Mouse (Mus musculus) skeletal muscle tissue, adult 2 months (tissue): Measurements from ENCODE around the gene Catsperz.

ENCODE experiments used
- DNase-seq: peaks from one replicate; pipeline ENCODE4 v3.0.0-alpha.2; 2012; ENCODE audit warnings: low read depth, low spot score

Gene Catsperz

DNA sequence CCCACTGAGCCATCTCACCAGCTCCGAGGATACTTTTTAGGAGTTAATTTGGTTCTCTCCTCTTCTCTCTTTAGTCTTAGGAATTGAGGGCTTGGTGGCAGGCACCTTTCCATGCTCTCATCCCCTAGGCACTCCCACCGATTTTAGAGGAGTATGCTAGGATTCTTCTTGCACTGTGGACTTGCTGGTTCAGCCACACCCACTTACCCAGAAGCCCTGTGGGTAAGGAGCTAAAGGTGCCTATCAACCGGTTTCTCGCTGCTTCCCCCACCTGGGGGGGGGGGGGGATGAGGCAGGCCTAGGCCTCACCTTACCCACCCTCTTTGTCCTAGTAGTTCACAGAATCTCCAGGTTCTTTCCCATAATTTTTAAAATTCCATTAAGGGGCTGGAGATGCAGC lies 22.6 kb upstream of the Catsperz start:
- no peak for DNase-seq

DNA sequence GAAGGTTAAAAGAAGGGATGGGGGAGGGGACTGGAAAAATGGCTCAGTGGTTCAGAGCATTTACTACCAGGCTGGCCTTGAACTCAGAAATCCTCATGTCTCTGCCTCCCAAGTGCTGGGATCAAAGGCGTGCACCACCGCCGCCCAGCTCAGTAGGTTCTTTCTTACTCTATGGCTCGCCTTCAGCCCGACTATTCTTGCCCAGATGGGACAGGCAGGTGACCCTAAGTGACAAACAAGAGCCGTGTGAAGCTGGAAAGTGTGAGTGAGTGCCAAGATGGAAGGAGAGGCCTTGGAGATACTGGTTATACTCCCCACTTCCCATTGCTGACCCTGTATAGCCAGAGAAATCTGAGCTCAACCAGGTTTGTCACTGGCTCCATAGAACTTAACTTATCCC lies 18.5 kb upstream of the Catsperz start:
- DNase-seq, result no peak

DNA sequence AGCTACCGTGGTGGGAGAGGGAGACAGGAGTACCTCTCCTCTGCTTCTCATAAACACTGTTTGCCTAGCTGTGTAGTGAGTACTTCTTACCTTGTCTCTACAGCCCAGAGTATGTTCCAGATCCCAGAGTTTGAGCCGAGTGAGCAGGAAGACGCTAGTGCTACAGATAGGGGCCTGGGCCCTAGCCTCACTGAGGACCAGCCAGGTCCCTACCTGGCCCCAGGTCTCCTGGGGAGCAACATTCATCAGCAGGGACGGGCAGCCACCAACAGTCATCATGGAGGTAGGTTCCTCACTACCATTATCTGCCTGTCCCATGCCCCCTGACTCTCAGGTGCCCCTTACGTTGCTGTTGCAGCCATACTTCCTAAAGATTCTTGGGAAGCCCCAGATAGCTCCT lies 17.6 kb upstream of the Catsperz start:
- DNase-seq, result no peak

DNA sequence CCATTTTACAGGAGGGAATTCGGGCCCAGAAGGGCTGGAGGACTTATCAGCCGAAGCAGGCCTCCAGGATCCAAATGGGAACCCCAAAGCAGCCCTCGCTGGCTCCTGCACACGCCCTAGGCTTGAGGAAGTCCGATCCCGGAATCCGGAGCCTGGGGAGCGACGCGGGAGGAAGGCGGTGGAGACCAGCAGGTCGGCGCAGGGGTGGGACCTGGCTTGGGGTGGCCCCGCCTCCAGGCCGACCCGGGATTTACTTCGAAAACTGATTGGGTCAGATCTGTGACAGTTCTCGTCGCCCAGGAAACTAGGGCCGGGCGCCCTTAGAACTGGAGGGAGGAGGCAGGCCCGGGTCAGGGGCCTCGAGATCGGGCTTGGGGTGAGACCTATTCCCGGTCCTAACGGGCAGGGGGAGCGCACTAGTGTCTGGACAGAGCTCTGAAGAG lies 17.1 kb upstream of the Catsperz start, which contains the start of gene Gpr137:
Gene Gpr137 (minus strand): TSS at position 232 of the 443 bp plus-strand sequence.
- peak; percentile 90 for DNase-seq

DNA sequence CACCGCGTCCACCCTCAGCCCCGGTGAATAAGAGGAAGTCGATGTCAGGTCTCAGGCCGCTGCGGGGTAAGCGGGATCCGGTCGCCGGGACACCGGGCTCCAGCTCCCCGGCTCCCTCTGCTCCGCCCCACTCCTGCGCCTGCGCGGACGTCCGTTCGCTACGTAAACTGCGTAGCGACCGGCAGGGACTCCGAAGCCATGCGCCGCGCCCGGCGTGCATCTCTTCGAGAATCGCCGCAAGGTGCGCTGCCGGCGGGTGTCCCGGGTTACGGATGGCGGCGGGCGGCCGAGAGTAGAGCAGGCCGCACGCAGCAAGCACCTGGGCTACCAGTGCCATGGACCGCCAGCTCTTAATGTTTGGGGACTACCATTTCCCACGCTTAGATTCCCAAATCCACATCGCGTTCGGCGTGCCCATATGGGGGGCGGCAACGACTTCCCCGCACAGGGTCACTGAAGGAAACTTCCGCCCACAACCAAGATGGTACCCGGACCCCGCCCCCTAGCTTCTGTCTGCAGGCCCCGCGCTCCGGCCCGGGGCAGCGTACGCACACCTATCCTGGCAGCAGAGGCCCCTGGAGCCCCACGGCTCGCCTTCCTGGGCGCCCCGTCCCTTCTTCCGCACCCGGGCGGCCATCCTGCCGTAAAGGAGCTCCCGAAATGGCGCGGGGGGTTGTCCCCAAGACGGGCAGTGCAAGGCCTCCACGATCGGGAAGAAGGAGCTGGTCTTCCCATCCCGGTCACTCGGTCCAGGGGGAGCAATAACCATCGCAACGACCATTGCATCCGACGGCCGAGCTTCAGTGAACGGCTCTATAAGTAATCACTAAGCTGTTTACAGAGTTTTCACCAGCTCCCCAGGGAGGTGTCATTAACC lies 16.4 kb upstream of the Catsperz start, which contains the start of gene Bad:
Gene Bad (plus strand): TSS at position 490 of the 877 bp plus-strand sequence.
- DNase-seq, result peak; percentile 95

DNA sequence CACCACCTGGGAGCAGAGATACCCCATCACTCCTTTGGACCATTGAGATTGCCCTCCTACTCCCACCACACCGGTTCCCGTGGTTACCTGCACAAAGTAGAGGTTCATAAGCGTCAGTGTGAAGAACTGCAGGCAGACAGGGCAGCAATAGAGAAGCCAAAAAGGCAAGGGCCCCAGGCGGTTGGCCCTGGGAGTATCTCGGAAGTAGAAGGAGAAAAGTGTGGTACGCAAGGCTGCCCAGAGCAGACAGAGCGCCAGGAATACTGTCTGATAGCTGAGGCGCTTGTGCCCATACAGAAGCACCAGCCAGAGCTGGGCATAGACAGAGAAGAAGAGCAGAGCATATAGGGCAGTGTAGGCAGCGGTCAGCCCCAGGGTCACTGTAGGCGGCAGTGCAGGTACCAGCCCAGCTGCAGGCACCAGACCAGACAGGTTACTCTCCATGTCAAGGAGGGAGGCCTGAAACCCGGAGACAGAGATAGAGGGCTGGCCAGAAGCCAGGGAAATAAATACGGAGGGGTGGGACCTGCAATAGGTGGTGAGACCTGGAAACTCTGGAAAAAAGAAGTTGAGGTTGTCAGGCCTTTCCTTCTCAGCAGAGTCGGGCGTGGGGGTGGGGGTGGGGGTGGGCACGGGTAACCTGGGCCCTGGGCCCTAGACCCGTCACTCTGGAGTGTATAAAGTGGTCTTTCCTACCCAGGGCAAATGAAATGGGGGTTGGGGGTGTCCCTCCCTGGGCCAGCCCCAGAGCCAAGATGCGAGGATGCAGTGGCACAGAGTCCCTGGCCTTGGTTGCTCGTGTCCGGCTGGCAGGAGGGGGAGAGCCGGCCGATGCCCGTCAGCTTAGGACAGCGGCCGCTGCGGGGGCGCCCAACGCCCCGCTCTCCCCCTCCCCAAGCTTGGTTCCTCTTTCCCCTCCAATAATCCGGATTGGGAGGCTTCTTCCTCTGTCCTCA lies 15.5 kb upstream of the Catsperz start:
- DNase-seq, result no peak

DNA sequence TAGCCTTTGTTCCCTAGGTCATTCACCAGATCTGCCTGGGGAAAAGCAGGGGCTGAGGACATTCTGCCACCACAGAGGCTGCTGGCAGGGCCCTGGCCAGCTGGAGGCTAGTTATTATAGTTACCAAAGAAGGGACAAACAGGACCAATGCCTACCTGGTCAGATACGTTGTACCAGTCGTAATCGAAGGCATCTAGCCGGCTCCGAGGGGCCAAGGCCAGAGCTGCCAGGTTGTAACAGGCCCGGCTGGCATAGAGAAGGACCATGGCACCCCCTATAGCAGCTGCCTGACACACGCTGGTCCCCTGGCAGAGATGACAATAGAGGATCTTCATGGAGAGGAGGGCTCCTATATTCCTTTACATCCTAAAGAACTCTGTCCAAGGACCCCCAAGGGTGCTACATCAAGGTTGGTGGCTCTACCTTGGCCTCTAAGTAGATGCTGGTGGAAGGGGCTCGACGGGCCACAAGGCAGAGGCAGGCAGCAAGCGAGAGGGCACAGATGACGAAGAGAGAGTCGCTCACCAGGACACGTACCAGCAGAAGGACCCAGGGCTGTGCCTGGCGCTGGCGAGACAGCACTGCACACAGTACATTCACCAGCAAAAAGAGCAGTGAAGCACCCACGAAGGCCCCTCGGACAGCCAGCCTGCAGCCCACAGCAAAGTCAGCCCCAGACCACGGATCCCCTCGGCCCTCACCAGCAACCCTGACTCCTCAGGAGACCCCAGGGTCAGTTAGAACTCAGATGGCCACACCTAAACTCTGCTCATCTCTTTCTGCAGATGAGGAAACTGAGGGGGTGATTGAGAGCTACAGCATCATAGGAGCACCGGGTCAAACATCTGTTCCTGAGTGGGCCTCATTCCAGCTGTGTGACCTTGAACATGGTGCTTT lies 14.2 kb upstream of the Catsperz start:
- no peak for DNase-seq

DNA sequence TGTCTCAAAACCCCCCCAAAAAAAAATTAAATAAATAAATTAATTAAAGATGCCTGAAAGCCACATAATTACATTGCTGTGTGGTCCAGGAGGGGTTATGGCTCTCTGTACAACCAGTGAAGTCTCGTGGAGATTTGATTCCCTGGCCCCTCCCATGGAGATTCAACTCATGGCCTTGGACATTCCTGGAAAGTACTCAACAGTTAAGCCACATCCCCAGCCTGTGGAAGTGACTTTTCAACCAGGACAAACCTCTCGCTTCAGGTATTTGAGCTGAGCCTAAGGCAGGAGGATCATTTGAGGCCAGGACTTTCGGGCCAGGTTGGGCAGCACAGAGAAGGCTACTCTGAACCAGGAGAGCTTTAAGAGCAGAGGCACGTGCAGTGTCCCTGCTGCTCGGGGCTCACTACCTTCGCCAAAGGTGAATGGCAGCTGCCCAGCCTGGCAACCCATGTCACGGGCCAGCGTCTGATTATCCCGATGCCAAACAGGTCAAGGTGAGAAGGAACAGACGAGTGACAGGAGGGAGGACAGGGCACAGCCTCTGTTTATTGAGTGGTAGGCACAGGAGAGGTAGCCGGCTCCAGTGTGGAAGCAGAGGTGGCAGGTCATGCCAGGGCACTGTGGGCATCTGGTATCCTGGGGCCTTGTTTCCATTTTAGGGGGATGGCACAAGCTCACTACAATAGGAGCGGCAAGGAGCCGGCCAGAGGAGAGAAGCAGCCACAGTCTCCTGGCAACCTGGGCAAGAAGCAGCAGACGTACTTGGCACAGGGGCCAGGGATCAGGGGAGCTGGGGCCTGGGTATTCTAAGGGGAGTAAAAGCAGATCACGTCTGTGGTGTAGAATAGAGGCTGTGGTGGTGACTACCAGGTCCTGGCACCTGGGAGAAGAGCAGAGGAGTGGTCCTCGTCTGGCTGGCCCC lies 12.6 kb upstream of the Catsperz start:
- DNase-seq, result no peak

DNA sequence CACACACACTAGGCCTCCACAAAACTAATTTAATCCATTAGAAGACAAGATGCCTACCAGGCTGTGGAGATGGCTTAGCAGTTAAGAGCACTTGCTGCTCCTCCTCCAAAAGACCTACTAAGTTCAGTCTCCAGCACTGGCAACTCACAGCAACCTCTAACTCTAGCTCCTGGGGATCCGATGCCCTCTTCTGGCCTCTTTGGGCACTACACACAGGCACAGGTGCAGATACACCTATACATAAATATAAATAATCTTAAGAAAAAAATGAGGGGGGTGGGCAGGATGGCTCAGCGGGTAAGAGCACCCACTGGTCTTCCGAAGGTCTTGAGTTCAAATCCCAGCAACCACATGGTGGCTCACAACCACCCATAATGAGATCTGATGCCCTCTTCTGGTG lies 11.1 kb upstream of the Catsperz start:
- DNase-seq, result no peak

DNA sequence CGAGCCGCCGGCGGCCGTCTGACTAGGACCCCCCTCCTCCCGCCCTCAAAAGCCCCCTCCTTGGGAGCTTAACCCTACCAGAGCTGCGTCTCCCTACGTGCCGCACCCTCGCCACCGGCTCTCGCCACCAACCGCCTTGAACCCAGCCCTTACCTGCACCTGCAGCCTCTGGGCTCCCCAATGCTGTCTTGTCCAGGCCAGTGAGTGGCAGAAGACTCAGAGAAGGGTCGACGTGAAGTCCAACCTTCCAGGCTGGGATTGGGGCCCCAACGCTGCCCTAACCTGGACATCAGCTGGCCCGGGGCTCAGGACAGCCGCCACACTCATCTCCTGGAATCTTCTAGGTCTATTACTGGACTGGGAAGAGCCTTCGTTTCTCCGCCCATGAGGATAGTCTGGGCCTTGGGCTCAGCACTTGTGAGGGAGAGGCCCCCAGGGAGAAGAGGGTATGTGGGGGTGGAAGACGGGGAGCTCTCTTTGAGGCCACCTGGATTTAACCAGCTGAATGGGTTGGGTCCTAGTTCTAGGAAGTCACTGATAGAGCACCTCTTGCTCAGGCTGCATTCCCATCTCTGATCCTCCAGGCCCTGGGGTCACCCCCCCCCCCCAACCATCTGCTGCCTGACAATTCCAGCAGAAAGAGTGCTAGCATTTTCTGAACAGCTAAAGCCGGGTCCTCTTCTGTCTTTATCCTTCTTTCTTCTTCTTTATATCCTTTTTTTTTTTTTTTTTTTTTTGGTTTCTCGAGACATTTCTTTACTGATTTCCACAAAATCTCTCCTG lies 9.2 kb upstream of the Catsperz start, which contains the start of gene Kcnk4:
Gene Kcnk4 (minus strand): TSS at position 321 of the 783 bp plus-strand sequence.
- DNase-seq, result no peak

DNA sequence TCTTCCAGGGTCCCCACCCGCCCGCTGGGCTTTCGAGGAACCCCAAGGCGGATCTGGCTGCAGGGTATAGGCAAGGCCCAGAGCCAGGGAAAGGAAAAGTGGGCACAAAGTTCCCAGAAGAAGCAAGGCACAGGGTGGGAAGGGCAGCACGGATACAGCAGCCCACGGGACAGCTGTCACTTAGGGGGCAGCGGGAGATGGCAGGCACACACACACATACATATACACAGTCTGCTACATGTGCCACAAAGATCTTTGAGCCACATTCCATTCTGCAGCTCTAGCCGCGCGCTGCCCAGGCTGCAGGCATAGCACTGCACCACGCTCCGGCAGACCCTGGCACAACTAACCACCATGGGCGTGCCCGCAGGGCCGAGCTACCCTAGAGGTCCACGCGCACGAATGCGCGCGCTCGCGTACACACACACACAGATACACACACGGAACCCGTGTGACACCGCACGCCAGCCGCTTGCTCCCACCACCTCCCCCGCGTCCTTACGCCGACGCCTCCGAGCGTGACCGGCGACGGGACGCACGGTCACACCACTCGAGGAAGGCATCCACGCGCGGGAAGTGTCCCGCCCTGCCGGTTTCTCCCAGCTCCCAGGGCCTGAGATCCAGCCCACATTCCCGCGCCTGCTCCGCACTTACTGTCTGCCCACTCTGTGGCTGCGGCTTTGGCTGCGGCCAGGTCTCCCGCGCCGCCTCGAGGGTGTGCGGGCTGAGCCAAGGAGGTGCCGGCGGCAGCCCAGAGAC lies 8.4 kb upstream of the Catsperz start:
- no peak for DNase-seq

DNA sequence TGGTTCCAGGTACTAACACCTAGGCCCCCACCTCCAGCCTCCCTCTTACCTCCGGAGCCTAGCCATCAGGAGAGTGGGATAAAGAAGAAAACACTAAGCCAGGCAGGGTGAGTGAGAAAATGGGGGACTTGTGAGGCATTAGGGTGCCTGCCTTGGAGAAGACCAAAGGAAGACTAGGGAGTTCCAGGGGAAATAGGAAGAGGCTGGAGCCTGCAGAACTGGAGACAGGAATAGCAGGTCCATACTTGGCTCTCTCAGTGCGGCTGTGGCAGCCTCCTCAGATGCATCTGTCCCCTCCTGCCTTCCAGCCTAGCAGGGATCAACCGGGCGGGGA lies 7.9 kb upstream of the Catsperz start:
- no peak for DNase-seq

DNA sequence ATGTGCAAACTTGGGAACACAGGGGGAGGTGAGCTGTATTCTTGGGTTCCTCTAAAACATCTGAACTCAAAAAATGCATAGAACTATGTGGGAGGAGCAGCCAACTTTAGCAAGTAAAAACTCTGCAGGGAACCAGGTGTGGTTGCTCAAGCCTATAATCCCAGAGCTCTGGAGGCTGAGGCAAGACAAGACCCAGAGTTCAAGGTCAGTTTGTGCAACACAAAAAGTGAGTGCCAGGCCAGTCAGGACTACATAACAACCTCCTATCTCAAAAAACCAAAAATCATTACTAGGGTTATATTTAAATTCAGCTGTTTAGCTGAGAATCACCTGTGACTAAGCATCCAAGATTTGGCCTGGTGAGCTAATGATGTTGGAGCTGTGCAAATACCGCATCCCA lies 6.8 kb upstream of the Catsperz start:
- DNase-seq, result no peak

DNA sequence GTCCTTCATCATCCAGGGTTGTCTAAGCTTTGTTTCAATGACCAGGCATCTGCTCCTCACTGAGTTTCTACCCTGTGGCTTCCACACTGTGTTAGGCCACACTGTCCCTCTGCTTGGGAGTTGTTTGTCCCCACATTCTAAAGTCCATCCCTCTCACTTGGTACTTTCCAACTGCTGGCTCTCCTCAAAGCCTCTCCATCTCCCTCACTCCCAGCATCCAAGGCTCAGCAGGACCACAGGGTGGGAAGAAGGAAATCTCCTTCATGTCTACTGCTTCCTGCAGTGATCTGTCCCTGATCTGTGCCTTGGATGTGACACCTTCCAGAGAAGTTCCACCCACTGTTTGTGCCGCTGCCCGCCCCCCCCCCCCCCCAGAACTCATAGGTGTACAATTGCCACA lies 5.8 kb upstream of the Catsperz start:
- DNase-seq, result no peak

DNA sequence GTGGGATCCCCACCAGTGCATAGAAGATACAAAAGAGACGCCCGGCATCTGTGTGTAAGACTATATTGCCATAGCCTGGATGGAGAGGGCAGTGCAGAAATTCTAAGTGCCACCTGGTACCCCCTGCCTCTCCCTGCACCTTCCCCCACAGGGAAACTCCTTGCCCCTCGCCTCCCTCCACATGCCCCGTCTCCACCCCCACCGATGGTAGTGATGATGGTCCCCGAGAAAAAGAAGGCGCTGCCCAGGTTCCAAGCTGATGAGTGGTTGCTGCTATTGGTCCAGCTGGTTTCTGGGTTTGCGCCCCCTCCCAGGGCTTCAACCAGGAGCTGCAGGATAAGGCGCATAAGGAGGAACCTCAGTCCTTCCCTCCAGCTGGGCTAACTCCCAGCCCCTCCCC lies 2.9 kb upstream of the Catsperz start:
- no peak for DNase-seq

DNA sequence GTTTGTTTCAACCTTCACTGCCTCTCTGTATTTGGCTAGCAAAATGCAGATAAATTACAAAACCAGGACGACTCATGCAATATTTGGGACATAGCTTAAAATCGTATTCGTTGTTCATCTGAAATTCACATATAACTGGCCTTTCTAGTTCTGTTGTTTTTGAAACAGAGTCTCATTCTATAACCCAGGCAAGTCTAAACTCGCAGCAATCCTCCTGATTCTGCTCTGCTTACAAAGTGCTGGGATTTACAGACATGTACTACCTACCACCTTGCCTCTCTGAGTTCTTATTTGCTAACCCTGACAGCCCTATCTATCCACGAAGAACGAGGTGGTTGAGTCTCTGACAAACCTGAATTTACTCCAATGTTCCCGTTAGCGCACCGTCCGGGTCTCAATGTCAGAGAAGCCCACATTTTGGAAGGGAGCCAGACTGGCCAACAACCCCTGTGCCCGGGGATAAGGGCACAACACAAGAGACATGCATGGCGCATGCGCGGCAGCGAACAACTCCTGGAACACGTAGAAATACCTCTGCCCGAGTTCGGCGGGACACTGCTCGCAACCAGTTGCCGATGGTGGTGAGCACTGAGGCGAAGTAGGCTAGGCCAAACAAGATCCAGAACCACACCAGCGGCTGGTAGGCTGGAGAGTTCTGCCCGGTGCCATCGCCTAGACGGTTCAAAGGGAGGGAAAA lies 1.5 kb upstream of the Catsperz start:
- DNase-seq, result no peak

DNA sequence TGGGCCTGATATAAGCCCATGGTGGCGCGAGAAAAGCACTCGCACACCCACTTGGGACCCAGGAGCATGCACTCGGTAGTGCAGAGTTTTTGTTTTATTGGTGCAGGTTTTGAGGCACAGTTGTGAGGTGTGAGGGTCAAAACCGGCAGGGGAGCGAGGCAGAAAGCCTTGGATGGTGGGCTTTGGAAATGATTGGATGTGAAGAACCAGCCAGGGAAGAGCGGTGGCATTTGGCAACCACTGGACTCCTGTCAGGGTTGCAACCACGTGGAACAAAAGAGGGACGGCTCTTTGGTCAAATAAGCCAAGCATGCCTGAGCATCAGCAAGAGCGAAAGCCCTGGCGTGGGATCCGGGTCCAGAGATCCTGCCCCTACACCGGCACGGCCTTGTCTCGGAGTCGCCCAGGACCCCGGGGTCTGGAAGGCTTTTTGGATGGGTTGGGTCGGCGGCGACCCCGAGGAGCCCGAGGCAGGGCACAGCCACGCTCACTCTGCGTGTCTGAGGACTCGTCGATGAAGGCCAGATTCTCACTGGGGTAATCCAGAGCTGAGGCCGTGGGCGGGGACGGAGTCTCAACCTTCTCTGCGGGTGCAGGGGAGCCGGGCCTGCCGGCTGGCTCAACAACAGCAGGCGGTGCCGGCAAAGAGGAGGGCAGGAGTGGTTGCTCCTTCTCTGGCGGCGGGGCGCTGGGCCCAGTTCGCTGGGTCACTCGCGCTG lies 590 bp upstream of the Catsperz start:
- no peak for DNase-seq
